ENCODE assay signal across 23 mouse cellular contexts in genomic region chr17:85067331-85067730, GRCm38 (mm10). TPM values are rescaled to one million over a fixed set of nuclear protein-coding genes. Genes with fewer than 3 reads are reported as not detected.
DNase-seq lines count a peak whose midpoint lies in the region; ATAC-seq and TF ChIP-seq lines count a peak whose summit lies in the region.
"Had no signal": no experiment of that assay in that cellular context is flagged by ENCODE, and none has a peak within 500 bp of the region (broad histone marks: within the 10 kb centered on the region; RNA-seq: fewer than 3 reads in every experiment).

No protein-coding gene starts in this region.

- TF ChIP-seq CTCF in layer of hippocampus, adult 2 months (conservative IDR thresholded peaks at IDR 0.05): no peak

- H3K27ac ChIP-seq in layer of hippocampus, adult 2 months: peak overlapping the region; percentile 51
- H3K27ac ChIP-seq: embryonic facial prominence, embryonic 15.5 days; forebrain, embryonic 10.5 days; forebrain, embryonic 15.5 days; gastrocnemius, adult 2 months; heart, embryonic 10.5 days; hindbrain, embryonic 10.5 days; hindbrain, embryonic 14.5 days had no signal

- no peak overlapping the region for H3K4me3 ChIP-seq in layer of hippocampus, adult 2 months
- H3K4me3 ChIP-seq: embryonic facial prominence, embryonic 15.5 days; erythroblast, embryonic 14.5 days; forebrain, embryonic 10.5 days; forebrain, embryonic 15.5 days; gastrocnemius, adult 2 months; heart, embryonic 10.5 days; hindbrain, embryonic 10.5 days had no signal

- no peak for DNase-seq in frontal cortex, postnatal 25 days (ENCODE audit: low spot score in 2 of 2)
- DNase-seq in layer of hippocampus, adult 2 months (ENCODE audit: low spot score in 2 of 2): peak in 1 of 2 experiments; percentile 24
- DNase-seq in layer of hippocampus, adult 18-20 months (ENCODE audit: low spot score in 2 of 2): no peak
- peak; percentile 38 for DNase-seq in right cerebral cortex, adult 18-20 months
- no peak for DNase-seq in right cerebral cortex, postnatal 36 days (ENCODE audit: low spot score in 2 of 2)
- DNase-seq: adrenal gland, postnatal 14 days; cerebellum, adult 18-20 months; cerebellum, postnatal 14 days; embryo, embryonic 11 days; gastrocnemius, adult 2 months; gastrocnemius, postnatal 25 days; heart, postnatal 10 days had no signal

- ATAC-seq in frontal cortex, adult (ENCODE audit: low TSS enrichment): peak; percentile 69
- ATAC-seq: activated CD4-positive, CD25-positive, alpha-beta regulatory T cell, adult 4 months; forebrain, embryonic 15.5 days; Patski had no signal

RNA-seq across cellular contexts. Expression of gene Prepl, which starts 22.7 kb away (rescaled TPM):
- total RNA-seq in layer of hippocampus, adult 2 months (2021): 100 to 1,000 TPM; 347 to 374 TPM
- total RNA-seq in layer of hippocampus, adult 18-20 months (2021): 100 to 1,000 TPM; 369 to 376 TPM

RNA-seq across cellular contexts. Expression of gene Camkmt, which starts 23.0 kb away (rescaled TPM):
- total RNA-seq in layer of hippocampus, adult 2 months (2021): 10 to 100 TPM; 13.1 to 13.6 TPM
- 10 to 100 TPM; 11.5 to 14.7 TPM for total RNA-seq in layer of hippocampus, adult 18-20 months (2021)

RNA-seq across cellular contexts. Expression of gene Slc3a1, which starts 39.2 kb away (rescaled TPM):
- under 1 TPM; 0.15 TPM for total RNA-seq in layer of hippocampus, adult 2 months (2021)
- total RNA-seq in layer of hippocampus, adult 18-20 months (2021): under 1 TPM in 1 of 2 experiments, not detected in 1; 0.27 TPM
- total RNA-seq: common myeloid progenitor, adult 5-6 weeks; gastrocnemius, adult 2 months had no signal
